Mouse (Mus musculus) stomach, postnatal 0 days (tissue): ENCODE results near the gene Cyfip2.

ENCODE experiments used
- CTCF ChIP-seq: IDR thresholded peaks from 2 replicates; pipeline ENCODE4 v1.5.1; 2016; ENCODE audit warnings: antibody characterized with exemption, low read depth, mild to moderate bottlenecking, moderate library complexity
- EP300 ChIP-seq: optimal IDR thresholded peaks from 2 replicates; pipeline ENCODE3; 2016; ENCODE audit warnings: antibody characterized with exemption

DNA sequence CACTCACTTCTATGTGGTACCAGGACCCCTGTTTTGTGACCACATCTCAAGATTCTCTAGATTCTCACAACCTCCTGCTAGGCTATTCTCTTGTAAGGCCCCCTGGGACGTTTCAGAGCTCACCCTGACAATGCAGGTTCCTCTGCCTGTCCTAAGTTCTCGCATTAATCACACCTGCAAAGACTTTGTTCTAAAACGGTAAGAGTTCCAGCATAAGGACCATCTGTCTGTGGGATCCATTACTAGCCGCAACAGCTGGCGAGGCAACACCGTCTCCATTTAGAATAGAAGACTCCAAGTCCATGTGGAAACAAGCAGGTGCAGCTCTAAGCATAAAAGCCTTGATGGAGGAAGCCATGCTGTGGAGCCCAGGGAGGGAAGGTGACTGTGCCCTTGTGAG lies 82.5 kb downstream of the Cyfip2 start:
- TF ChIP-seq CTCF (no peak), EP300 (no peak)
